Mouse (Mus musculus) heart, embryonic 12.5 days (tissue): ENCODE measurements around the gene Ppm1a. TPM values are rescaled to one million over a fixed set of nuclear protein-coding genes. Genes with fewer than 3 reads are reported as not detected.

ENCODE experiments used
- ATAC-seq: fragments of 200-750 bp; cut with Nextera tagmentation; 2 replicates; pipeline ENCODE4 v1.8.0; 2017; ENCODE audit warnings: moderate TSS enrichment, moderate library complexity; ENCODE audit not compliant: insufficient number of reproducible peaks, low FRiP score
- H3K27ac ChIP-seq: fragments of 300-500 bp; sonication (generic); 2 replicates; pipeline ENCODE4 v1.5.1; 2016; ENCODE audit warnings: mild to moderate bottlenecking, moderate library complexity; ENCODE audit not compliant: poor library complexity, severe bottlenecking
- H3K27me3 ChIP-seq: fragments of 300-500 bp; sonication (generic); replicated peaks from 2 replicates; pipeline ENCODE4 v1.6.1; 2016; ENCODE audit warnings: mild to moderate bottlenecking, moderate library complexity
- H3K36me3 ChIP-seq: fragments of 300-500 bp; sonication (generic); 2 replicates; pipeline ENCODE4 v1.6.1; 2016; ENCODE audit warnings: mild to moderate bottlenecking, moderate library complexity
- H3K4me1 ChIP-seq: fragments of 300-500 bp; sonication (generic); replicated peaks from 2 replicates; pipeline ENCODE4 v1.6.1; 2016; ENCODE audit warnings: mild to moderate bottlenecking
- H3K4me2 ChIP-seq: fragments of 300-500 bp; sonication (generic); 2 replicates; pipeline ENCODE4 v1.6.1; 2016; ENCODE audit warnings: mild to moderate bottlenecking, moderate library complexity
- H3K4me3 ChIP-seq: fragments of 300-500 bp; sonication (generic); 2 replicates; pipeline ENCODE4 v1.5.1; 2016; ENCODE audit warnings: mild to moderate bottlenecking
- H3K9ac ChIP-seq: fragments of 300-500 bp; sonication (generic); 2 replicates; pipeline ENCODE4 v1.6.1; 2016; ENCODE audit warnings: mild to moderate bottlenecking, moderate library complexity
- H3K9me3 ChIP-seq: fragments of 300-500 bp; sonication (generic); replicated peaks from 2 replicates; pipeline ENCODE4 v1.6.1; 2016; ENCODE audit warnings: mild to moderate bottlenecking, moderate library complexity
- WGBS: fragments of 180-500 bp; shearing (Covaris S2); methylation state at CpG from one replicate; pipeline ENCODE4 v1.1.7; 2016; 5-methylcytosine and 5-hydroxymethylcytosine counted together
- polyA plus RNA-seq: library from polyadenylated mRNA; unstranded; fragments of >200 nt; fragmentation: Nextera tagmentation; extraction: Ambion mirVana; gene quantifications from 2 replicates; pipeline ENCODE4 v1.2.1, GENCODE M21; 2016

Ppm1a gene
- polyA plus RNA-seq, 1 experiment from 2014 or later: 65.0 TPM

- Histone ChIP-seq H3K4me1 (no peaks in the 10 kb centered on the region), H3K27ac (no peak overlapping the region), H3K9me3 (no peaks in the 10 kb centered on the region), H3K4me3 (no peak overlapping the region), H3K4me2 (no peak overlapping the region), H3K36me3 (no peaks in the 10 kb centered on the region), H3K27me3 (peaks cover 42% of the 10 kb centered on the region), H3K9ac (no peak overlapping the region)
- 42% methylated on average over 5 of the region's 5 CpGs for WGBS
- no peak for ATAC-seq
These were observed 68.4 kb downstream of the Ppm1a start for GRCm38 (mm10) chr12:72825656-72826055.

GRCm38 (mm10) chr12:72828846-72829556 is 71.7 kb downstream of the Ppm1a start:
- Histone ChIP-seq H3K36me3 (no peaks in the 10 kb centered on the region), H3K27me3 (peaks cover 48% of the 10 kb centered on the region), H3K9me3 (no peaks in the 10 kb centered on the region), H3K4me2 (no peak overlapping the region), H3K4me1 (peaks cover 7% of the 10 kb centered on the region; the same call in 1 of the 2 replicates), H3K4me3 (no peak overlapping the region), H3K27ac (no peak overlapping the region), H3K9ac (no peak overlapping the region)
- WGBS: 52% methylated on average over 9 of the region's 9 CpGs
- no peak for ATAC-seq

- Histone ChIP-seq H3K4me2 (no peak overlapping the region), H3K36me3 (no peaks in the 10 kb centered on the region), H3K27me3 (peaks cover 48% of the 10 kb centered on the region), H3K9me3 (no peaks in the 10 kb centered on the region), H3K4me1 (peaks cover 7% of the 10 kb centered on the region; the same call in 1 of the 2 replicates), H3K4me3 (no peak overlapping the region), H3K9ac (no peak overlapping the region), H3K27ac (no peak overlapping the region)
- no peak for ATAC-seq
- WGBS: 59% methylated on average over 20 of the region's 20 CpGs
These were observed 72.5 kb downstream of the Ppm1a start for GRCm38 (mm10) chr12:72829777-72830176.

GRCm38 (mm10) chr12:72830317-72830716 is 73.1 kb downstream of the Ppm1a start:
- Histone ChIP-seq H3K4me2 (no peak overlapping the region), H3K4me3 (no peak overlapping the region), H3K27ac (no peak overlapping the region), H3K36me3 (no peaks in the 10 kb centered on the region), H3K4me1 (peaks cover 7% of the 10 kb centered on the region; the same call in 1 of the 2 replicates), H3K27me3 (peaks cover 44% of the 10 kb centered on the region), H3K9me3 (no peaks in the 10 kb centered on the region), H3K9ac (no peak overlapping the region)
- 72% methylated on average over 8 of the region's 8 CpGs for WGBS
- ATAC-seq: no peak

- Histone ChIP-seq H3K27me3 (peaks cover 41% of the 10 kb centered on the region), H3K9ac (peak overlapping the region; percentile 58)
- 8% methylated on average over 42 of the region's 42 CpGs for WGBS
These were observed 74.6 kb downstream of the Ppm1a start for GRCm38 (mm10) chr12:72831711-72832432.

GRCm38 (mm10) chr12:72834773-72835517 is 77.7 kb downstream of the Ppm1a start:
- 70% methylated on average over 14 of the region's 14 CpGs for WGBS
- no peak for ATAC-seq

More at GRCm38 (mm10) chr12:72831711-72832432, 74.6 kb downstream of the Ppm1a start:
- H3K4me1 ChIP-seq: peaks cover 7% of the 10 kb centered on the region; the same call in 1 of the 2 replicates
- H3K27ac ChIP-seq: no peak overlapping the region
- no peaks in the 10 kb centered on the region for H3K36me3 ChIP-seq
- no peaks in the 10 kb centered on the region for H3K9me3 ChIP-seq
- peak overlapping the region; percentile 47 for H3K4me3 ChIP-seq
- peak; percentile 48; the same call in 1 of the 2 replicates for ATAC-seq
- peak overlapping the region; percentile 91 for H3K4me2 ChIP-seq

GRCm38 (mm10) chr12:72835518-72836015 is 78.3 kb downstream of the Ppm1a start:
- 71% methylated on average over 8 of the region's 8 CpGs for WGBS
- no peak overlapping the region for H3K27ac ChIP-seq
- H3K27me3 ChIP-seq: peaks cover 20% of the 10 kb centered on the region
- no peaks in the 10 kb centered on the region for H3K9me3 ChIP-seq
- H3K4me1 ChIP-seq: peaks cover 7% of the 10 kb centered on the region; the same call in 1 of the 2 replicates
- no peak overlapping the region for H3K4me3 ChIP-seq
- no peak overlapping the region for H3K9ac ChIP-seq
- H3K36me3 ChIP-seq: no peaks in the 10 kb centered on the region
- ATAC-seq: no peak
- no peak overlapping the region for H3K4me2 ChIP-seq

More at GRCm38 (mm10) chr12:72834773-72835517, 77.7 kb downstream of the Ppm1a start:
- H3K36me3 ChIP-seq: no peaks in the 10 kb centered on the region
- no peaks in the 10 kb centered on the region for H3K9me3 ChIP-seq
- peaks cover 7% of the 10 kb centered on the region; the same call in 1 of the 2 replicates for H3K4me1 ChIP-seq
- peaks cover 26% of the 10 kb centered on the region for H3K27me3 ChIP-seq
- no peak overlapping the region for H3K4me2 ChIP-seq
- H3K4me3 ChIP-seq: no peak overlapping the region
- no peak overlapping the region for H3K9ac ChIP-seq
- no peak overlapping the region for H3K27ac ChIP-seq

- Histone ChIP-seq H3K9ac (no peak overlapping the region), H3K36me3 (no peaks in the 10 kb centered on the region), H3K27me3 (peaks cover 6% of the 10 kb centered on the region), H3K4me2 (no peak overlapping the region), H3K9me3 (no peaks in the 10 kb centered on the region; the same call in 1 of the 2 replicates), H3K27ac (no peak overlapping the region), H3K4me1 (no peaks in the 10 kb centered on the region), H3K4me3 (no peak overlapping the region)
- no peak for ATAC-seq
- 54% methylated on average over 4 of the region's 4 CpGs for WGBS
These were observed 80.0 kb downstream of the Ppm1a start for GRCm38 (mm10) chr12:72837302-72837701.

GRCm38 (mm10) chr12:72841500-72841899 is 84.2 kb downstream of the Ppm1a start:
- 90% methylated on average over 1 of the region's 1 CpGs for WGBS
- Histone ChIP-seq H3K9ac (no peak overlapping the region), H3K27me3 (peaks cover 13% of the 10 kb centered on the region), H3K4me3 (no peak overlapping the region), H3K27ac (no peak overlapping the region), H3K36me3 (no peaks in the 10 kb centered on the region), H3K4me2 (no peak overlapping the region), H3K4me1 (peaks cover 6% of the 10 kb centered on the region), H3K9me3 (no peaks in the 10 kb centered on the region; the same call in 1 of the 2 replicates)
- no peak for ATAC-seq

GRCm38 (mm10) chr12:72843135-72843534 is 85.9 kb downstream of the Ppm1a start:
- Histone ChIP-seq H3K9ac (no peak overlapping the region), H3K27ac (no peak overlapping the region), H3K9me3 (no peaks in the 10 kb centered on the region; the same call in 1 of the 2 replicates), H3K4me3 (no peak overlapping the region), H3K27me3 (peaks cover 26% of the 10 kb centered on the region), H3K4me1 (peaks cover 6% of the 10 kb centered on the region), H3K36me3 (no peaks in the 10 kb centered on the region), H3K4me2 (no peak overlapping the region)
- WGBS: 87% methylated on average over 4 of the region's 4 CpGs
- no peak for ATAC-seq
